Mouse (Mus musculus) heart, adult 11 months (tissue): ENCODE measurements around the gene Btd.

Source experiments
- DNase-seq: peaks from one replicate; pipeline ENCODE4 v3.0.0; 2022

The Btd gene

GRCm38 (mm10) chr14:31647991-31648390 is 7.2 kb downstream of the Btd start:
- peak; percentile 94 for DNase-seq

GRCm38 (mm10) chr14:31650347-31650746 is 9.5 kb downstream of the Btd start:
- peak; percentile 68 for DNase-seq

- peak; percentile 82 for DNase-seq
Observed at GRCm38 (mm10) chr14:31651206-31651605, 10.4 kb downstream of the Btd start.

- peak; percentile 91 for DNase-seq
Observed at GRCm38 (mm10) chr14:31652106-31652505, 11.3 kb downstream of the Btd start.

- DNase-seq, result no peak
Observed at GRCm38 (mm10) chr14:31652624-31653023, 11.8 kb downstream of the Btd start.

GRCm38 (mm10) chr14:31653101-31653875 is 12.5 kb downstream of the Btd start:
- peak; percentile 84 for DNase-seq

- DNase-seq, result peak; percentile 89
Observed at GRCm38 (mm10) chr14:31654816-31655215, 14.0 kb downstream of the Btd start.

- DNase-seq, result peak; percentile 86
Observed at GRCm38 (mm10) chr14:31655406-31655805, 14.6 kb downstream of the Btd start.

- peak; percentile 91 for DNase-seq
Observed at GRCm38 (mm10) chr14:31656386-31656785, 15.6 kb downstream of the Btd start.

GRCm38 (mm10) chr14:31656857-31657645 is 16.2 kb downstream of the Btd start:
- peak; percentile 94 for DNase-seq

- DNase-seq, result peak; percentile 93
Observed at GRCm38 (mm10) chr14:31658126-31658680, 17.4 kb downstream of the Btd start.

GRCm38 (mm10) chr14:31659501-31660181 is 18.8 kb downstream of the Btd start:
- peak; percentile 97 for DNase-seq

GRCm38 (mm10) chr14:31660312-31661093 is 19.7 kb downstream of the Btd start:
- peak; percentile 93 for DNase-seq

GRCm38 (mm10) chr14:31661671-31662554 is 21.1 kb downstream of the Btd start:
- DNase-seq, result peak; percentile 99

- DNase-seq, result peak; percentile 99
Observed at GRCm38 (mm10) chr14:31662555-31663211, 21.9 kb downstream of the Btd start.

GRCm38 (mm10) chr14:31663376-31664099 is 22.7 kb downstream of the Btd start:
- DNase-seq, result peak; percentile 94

- peak; percentile 92 for DNase-seq
Observed at GRCm38 (mm10) chr14:31664100-31664902, 23.5 kb downstream of the Btd start.

- DNase-seq, result peak; percentile 91
Observed at GRCm38 (mm10) chr14:31664903-31665565, 24.2 kb downstream of the Btd start.
